Mouse (Mus musculus): ENCODE measurements at regions not wholly inside any gene's neighbourhood (a gene's known extent, or its start where the extent isn't known, plus 50 kb on each side); places are given as distances from the start of the nearest gene placed in this dataset.

DNA sequence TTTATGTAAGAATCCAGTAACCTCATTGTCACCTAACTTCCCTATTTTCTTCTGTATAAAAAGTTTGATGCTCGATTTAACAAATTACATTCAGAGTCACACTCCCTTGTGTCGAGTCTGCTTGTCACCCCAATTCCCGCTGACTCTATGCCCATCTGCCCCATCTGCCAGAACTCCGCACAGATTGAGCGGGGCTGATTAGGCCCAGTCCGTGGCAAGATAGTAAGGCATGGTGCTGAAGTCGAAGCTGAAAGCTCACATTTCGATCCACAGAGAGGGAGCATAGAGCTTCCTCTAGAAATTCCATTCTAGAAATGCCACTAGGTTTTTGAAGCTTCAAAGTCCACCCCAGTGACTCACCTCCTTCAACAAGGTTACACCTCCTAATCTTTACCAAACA is 210.7 kb upstream of the Akirin2 start:
- no peak for DNase-seq

DNA sequence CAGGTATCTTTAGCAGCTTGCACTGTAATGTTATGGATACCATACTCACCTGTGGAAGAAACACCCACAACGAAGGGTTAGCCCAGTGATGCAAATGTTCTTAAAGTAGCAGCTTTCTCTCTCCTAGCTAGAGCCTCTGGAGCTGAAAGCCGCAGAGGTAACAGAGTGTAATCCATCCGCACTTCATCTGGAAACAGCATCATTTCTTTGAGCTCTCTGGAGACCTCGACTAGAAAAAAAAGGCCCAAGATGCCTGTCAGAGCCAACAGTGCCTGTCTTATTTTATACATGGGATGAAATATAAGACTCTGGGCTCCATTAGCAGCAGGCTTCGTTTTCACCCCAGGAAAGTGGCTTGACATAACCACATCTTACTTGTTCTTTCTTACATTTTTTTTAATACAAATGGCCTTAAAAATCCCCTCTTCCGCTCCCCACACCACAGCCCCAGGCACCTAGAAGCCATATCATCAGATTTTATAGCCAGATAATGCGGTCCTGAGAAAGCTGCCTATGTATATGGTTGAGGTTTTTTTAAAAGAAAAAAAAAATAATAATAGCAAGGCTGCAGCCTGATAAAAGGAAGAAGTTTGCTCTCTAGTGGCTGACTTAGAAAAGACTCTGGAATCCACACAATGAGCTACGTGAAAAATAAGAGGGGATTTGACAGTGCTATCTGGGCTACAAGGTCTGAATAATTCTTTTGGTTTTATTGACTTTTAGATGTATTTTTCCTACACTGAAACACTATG is 179.3 kb upstream of the Akirin2 start:
- DNase-seq: no peak

DNA sequence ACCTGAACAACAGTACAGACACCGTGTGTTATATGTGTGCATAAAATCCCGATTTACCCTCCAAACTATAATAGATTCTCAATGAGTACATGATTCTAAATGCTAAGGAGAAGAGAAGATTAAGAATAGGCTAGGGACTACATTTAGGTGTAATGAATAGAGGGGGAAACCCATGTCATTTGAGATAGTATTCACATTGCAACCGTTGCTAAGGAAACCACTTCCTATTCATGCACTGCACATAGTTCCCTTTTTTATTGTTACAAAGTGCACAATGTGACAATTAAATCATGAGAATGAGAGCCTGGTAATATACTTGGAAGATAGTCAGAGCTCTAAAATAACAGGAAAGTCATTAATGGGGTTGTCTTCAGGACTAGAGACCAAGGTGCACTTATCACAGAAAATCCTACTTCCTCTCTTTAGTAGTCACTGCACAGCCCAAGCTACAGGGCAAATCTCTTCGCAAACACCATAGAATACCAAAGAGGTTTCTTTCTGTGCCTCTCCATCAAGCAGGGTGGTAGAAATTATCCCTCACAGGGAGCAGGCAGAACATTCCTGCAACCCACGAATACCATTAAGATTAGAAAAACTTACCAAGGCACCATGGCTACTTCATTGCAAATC is 164.3 kb upstream of the Akirin2 start:
- DNase-seq: no peak

DNA sequence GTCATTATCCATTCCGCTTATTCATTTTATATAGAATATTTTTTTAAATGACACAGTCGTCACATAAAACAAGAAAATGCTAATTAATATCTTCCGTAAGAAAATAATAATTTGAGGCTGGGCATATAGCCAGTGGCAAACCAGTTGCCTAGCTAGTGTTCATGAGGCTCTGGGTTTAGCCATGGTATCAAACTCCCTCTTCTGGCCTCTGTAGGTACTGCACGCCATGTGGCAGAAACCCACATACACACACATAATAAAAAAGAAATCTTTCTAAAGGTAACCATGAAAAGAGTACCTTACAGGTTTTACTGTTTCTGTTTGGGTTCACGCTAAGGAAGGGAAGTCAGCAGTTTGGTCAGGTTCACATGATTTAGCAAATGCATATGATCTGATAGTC is 159.2 kb upstream of the Akirin2 start:
- DNase-seq: no peak

DNA sequence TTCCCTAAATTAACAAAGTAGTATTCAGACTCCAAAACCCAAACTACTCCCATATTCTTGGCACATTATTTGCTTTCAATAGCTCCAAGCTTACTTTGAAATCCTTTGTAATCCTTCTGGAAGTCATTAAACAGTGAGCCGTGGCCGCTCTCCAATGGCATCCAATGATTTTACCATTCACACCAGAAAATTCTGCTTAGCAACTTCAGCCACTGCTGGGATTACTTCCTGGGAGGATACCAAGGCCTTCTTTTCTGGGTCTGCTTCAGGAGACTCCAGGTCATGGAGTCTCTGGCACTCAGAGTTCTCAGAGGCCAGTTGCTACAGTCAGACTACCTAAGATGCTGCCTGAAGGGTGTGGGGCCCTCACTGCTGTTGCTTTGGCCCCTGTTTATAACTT is 147.7 kb upstream of the Akirin2 start:
- no peak for DNase-seq

DNA sequence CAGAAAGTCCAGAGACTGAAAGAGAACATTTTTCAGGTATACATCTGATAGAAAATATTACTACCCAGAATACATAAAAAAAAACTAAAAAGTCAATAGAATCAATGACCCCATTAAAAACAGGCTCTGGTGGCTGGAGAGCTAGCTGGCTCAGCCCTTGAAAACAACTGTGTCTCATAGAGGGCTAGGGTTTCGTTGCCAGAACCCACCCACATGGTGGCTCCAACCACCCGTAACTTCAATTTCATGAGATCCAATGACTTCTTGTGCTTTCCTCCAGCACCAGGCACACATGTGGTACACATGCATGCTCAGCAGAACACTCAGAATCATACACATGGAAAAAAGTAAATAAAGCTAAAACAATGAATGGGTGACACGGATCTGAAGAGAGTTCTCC is 143.6 kb upstream of the Akirin2 start:
- DNase-seq: no peak

DNA sequence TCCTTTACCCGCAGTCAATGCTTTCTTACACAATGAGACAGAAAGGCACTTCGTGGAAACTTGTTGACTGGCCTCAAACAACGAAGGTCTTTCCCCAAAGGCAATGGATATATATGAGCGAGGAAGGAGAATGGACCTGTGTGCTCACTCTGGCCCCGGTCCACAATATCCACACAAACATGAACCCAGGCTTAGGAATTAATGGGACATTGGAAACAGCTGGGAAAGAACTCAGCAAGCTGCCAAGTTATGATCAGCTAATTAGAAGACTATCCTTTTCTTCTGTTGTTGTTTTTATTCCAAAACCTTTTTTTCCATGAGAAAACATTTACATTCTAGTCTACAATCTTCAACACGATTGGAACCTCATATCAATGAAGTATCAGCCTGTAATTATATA is 129.8 kb upstream of the Akirin2 start:
- DNase-seq: no peak

DNA sequence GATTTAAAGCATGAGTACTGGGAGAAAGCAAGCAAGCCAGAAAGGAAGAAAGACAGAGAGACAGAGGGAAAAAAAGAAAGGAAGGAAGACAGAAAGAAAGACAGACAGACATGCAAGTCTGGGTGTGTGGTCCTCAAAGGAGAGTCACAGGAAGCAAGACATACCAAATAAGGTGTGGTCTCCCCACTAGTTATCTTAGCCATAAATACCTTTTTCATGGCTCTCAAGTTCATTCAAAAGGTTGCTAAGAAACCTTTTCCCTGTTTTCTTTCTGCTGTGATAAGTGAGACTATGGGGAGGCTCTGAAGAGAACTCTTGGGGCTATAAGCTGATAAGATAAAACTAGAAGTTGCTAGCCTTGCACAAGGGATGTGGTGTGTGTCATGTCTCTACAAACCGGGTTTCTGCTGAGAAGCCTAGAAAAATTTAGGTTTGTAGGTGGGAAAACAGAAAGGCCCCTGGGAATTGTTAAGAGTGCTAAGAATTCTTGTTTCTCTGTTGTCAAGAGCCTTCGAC is 126.5 kb upstream of the Akirin2 start:
- no peak for DNase-seq

DNA sequence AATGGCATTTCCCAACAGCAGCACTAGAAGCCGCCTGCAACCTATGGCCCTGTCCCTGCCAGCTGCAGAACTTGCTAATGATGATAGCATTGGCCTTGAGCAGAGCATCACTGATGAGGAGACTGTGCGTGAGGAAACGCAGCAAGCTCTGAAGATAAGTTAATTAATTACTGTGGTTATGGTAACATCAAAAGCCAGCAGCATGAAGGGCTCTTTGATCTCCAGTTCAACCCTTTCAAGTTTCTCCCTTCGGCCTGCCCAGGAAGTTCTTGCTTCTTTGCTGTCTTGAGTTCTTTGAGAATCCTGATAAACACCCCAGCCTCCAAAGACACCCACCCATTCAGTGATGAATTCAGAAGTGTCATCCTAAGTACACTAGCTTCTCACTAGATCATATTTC is 121.7 kb upstream of the Akirin2 start:
- DNase-seq: no peak

DNA sequence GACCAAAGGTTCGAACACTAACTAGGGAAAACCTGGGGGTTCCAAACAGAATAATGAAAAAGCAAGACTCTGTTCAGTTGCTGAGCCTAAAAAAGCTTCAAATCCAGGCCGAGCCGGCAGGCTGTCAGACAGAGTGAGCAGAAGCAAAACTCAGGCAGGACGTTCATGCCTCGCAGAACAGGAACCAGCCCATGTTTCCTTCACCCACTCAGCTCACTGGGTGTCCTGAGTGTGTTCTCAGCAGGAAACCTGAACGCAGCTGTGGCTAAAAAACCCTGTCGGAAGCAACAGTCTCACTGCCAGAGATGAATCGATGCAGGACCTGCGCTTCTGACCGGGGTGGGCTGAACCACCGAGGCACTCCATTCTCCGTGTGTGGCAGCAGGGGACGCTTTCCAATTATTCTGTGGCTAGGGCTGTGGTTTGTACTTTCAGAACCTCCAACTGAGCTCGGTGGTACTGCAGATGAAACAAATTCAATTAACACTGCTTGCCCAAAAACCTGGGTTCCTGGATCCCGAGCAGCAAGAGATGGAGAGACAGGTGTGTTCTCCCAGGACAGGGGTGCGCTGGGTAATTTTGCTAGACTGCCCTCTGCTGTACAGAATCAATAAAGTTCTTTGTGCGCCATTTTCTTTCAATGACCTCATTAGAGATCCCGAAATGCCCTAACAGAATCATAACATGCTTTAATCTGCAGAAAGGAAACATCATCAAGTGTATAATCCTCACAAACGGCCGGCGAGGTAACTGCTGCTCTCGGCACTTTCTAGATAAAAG is 121.1 kb upstream of the Akirin2 start:
- peak; percentile 17 to 23 for DNase-seq

DNA sequence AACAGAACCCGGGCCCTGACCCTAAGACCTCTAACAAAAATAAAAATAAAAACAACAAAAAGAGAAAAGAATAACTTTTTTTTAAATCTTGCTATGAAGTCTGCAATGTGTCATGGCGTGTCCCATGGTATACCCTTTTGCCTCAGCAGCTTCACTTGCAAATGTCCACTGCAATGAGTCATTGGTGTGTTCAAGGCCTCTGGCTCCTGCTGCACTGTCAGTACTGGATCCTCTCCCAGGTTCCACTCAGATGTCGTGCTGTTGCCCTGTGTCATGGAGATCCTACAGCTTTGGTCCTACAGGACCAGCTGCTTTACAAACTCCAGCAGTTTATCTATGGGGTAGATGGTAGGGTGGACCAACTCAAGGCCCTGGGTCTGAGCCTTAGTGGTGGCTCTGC is 113.4 kb upstream of the Akirin2 start:
- DNase-seq: no peak

DNA sequence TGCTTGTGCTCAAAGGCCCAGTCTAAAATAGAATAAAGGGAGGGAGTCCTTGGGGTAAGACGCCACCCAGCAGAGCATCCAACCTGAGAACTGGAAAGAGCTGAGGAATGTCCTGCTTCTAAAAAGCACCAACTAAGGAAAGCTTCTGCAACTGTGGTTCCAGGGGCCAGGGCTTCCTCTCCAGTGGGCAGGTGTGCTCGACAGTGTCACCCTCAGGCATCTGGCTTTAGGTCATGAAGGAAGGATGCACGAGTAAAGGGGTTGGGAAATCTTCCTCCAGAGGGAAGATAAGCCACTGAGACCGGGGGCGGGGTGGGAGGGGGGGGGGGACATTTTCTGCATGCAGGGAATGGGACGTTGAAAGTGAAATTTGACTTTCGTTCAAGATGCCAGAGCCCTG is 101.2 kb upstream of the Akirin2 start:
- no peak for DNase-seq

DNA sequence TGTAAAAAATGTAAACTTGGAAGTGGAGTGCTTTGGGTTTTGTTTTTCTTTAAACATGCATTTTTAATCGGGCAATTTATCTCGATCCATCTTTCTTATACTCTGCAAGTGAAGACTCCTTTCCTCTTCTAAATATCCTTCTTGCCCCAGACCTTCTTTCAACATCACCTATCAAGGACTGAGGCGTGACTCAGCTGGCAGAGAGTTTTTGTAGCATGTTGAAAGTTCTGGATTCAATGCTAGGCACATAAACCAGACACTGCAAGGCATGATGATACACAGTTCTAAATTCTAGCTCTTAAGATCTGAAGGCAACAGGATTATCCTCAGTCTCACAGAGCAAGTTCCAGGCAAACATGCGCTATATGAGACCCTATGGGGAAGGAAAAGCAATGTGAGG is 88.1 kb upstream of the Akirin2 start:
- no peak for DNase-seq

DNA sequence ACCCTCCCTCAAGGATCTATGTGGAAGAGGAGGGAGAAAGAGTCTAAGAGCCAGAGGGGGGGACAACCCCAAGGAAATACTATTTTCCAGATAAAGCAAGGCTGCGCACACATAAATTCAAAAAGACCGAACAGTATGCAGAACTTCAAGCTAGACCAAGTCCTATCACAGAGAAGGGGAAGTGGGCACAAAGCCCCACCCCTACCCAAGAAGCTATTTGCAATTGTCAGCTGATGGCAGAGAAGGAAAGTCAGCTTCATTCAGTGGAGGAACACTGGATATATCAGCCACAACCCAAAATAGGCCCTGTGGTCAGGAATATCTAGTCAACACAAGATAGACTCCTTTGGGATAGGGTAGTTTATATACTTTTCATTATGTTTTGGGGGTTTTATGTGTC is 84.9 kb upstream of the Akirin2 start:
- DNase-seq: no peak

DNA sequence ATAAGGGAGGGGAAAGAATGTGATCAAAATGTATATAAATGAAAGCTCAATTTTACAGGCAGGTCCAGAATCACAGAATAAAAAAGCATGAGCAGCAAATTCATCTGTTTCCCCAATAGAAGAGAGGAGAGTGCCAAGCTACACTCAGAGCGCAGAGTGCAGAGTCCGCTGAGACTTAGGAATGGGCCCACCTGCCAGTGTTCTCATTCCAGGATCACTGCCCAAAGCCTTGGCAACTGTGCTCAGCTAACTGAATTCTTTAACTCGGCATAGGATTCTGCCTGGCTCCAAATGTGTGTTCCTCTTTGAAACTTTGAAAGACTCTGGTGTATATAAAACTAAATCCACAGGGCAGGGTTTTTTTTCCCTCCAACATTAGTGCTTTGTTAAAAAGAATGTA is 84.4 kb upstream of the Akirin2 start:
- no peak for DNase-seq

DNA sequence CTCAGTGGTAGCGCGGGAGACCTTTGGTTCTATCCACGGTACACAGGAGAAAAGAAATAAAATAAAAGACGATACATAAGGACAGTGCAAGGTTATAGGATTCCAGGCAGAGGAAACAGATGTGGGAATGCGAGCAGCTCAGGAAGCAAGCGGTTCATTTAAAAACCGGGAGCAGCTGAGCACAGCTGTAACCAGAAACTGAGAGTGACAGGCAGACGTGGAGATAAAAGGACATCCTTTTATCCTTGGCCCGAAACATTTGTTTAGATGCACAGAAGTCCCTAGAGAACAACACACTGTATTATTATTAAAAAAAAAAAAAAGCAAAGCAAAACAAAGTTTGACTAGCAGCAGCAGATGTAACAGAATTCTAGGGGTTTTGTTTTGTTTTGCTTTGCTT is 82.6 kb upstream of the Akirin2 start:
- DNase-seq: no peak

DNA sequence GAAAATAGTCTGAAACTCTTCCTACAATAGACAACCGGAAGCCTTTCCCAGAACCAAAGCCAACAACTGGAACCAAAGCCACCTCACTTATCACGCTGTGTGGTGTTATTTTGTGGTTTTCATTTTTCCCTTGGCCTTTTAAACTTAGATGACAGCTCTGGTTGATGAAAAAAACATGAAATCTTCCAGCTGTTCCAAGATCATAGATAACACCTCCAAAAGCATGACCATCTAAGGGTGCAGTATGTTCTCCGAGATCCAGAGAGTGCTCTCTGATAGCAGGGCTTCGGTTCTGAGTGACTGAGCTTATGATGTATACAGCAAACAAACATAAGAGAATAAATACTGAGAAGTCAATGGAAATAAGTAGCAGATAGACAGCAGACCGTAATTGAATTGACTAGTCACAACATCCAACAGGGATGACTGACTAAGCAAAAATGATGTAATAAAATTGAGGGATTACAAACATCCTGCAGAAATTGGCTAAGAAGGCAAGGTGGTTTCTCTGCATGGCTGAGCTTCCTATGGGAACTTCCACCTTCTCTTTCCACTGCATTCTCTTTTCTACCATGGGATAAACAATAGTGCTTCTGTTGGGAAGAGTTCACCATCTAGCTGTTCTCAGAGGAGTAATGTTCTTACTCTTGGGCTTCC is 74.8 kb upstream of the Akirin2 start:
- no peak for DNase-seq

DNA sequence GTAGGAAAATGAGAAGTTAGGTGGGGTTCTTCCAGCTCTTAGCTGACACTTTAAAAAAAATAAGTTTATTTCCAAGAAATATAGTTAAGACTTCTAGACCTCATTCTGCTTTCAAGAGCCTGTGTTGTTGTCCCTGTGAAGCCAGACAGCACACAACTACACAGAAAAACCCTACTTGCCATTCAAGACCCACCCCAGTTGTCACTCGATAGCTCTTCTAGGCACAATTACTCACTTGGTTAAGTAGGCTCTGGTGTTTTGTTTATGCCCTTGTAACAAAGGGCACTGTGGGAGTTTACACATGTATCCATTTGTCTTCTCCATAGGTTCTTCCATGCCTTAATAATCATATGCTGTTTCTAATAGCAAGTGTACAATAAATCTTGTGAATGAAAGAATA is 66.5 kb upstream of the Akirin2 start:
- no peak for DNase-seq

DNA sequence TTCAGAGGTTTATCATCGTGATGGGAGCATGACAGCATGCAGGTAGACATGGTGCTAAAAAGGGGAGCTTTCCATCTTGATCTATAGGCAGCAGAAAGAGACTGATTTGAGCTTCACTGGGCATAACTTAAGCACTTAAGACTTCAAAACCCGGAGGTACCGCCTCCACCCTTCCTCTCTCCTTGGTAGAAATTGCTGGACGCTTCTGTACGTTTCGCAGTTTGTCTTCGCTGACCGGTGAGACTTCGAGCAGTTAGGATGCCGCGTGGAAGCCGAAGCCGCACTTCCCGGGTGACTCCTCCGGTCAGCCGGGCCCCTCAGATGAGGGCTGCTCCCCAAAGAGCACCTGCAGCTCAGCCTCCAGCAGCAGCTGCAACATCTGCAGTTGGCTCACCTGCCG is 65.2 kb upstream of the Akirin2 start:
- no peak for DNase-seq

DNA sequence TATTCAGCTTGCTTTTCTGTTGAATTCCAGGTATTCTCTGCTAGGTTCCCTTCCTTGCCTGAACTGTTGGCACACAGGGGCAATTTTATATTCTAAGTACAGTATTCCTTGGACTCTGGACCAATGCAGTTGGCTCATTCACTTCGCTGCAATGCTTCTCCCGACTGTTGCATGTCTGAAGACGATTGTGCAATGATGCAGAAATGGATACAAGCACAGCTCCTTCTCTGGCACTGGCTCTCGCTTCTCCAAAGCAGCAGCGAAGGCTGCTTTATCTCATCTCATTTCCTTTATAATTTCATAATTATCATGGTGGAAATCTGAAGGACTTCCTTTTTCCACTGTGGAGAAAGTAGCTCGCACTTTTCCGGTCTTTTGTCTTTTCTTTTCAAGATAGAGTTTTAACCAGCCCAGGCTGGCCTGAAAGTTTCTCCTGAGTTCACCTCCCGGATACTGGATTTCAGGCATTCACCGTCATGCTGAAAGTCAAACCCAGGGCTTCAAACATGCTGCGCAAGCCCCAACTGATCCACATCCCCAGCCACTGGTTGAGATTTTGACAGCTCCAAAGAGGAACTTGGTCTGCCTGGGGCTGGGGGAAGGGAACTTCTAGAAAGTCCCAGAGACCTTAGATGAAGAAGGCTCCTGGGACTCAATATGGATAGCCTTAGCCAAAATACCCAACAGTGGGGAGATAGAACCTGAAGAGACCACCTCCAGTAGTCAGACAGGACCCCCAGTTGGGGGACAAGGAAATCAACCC is 55.6 kb upstream of the Akirin2 start:
- DNase-seq: no peak

DNA sequence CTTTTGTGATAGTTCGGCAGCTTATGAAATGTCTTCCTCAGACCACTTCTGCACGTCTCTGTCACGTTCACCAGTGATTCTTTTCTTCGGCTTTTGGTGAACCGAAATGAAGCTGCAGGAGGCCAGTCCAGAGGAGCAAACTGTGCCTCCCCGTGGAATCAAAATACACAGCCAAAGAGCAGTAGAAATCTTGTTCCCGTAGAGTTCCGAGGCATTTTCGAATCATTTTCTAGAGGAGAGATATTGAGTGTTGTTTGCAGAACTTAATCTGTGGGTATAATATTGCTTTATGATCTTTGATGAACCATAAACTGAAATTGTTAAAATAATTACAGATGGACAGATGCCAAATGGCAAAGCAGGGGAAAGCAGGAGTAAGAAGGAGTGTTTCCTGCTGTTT is 52.4 kb upstream of the Akirin2 start:
- no peak for DNase-seq

DNA sequence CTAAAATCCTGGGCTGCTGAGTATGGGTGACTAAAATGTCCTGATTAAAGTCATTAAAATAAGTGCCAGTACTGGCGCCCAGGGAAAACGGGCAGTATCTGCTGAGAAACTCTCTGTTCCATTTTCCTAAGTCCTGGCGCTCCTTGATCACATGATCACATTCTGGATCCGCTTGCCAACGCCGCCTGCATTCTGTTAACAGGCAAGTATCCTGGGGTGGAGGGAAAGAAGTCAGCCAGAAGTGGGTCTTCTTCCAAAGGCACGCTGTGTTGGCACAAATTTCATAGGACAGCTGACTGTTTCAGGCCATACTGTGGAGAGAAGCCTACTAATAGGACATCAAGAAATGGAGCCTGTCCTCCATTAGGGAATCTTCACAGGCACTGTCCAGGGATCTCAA is 52.0 kb upstream of the Akirin2 start:
- DNase-seq: no peak

DNA sequence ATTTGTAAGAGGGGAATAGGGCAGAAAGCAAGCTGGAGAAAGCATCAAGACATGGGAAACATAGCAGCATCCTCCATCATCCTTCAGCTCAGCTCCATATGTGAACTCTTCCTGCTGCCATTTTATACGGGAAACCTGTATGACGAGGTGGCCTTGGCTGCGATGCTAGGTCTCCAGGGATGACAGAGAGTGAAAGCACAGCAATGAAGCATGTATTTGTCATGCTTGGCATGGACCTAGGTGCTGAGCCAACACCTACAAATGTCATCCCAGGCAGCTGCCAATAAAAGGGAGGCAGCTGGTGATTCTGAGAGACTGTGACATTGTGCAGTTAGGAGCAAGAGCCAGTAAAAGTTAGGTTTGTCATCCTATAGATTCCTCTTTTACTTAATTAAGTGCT is 51.0 kb upstream of the Akirin2 start:
- DNase-seq: no peak
